Mouse (Mus musculus) liver, embryonic 11.5 days (tissue): ENCODE measurements around the gene Pacrg. TPM values are rescaled to one million over a fixed set of nuclear protein-coding genes. Genes with fewer than 3 reads are reported as not detected.

Experiments
- ATAC-seq: fragments of 200-750 bp; cut with Nextera tagmentation; replicated peaks from 2 replicates; pipeline ENCODE4 v1.8.0; 2017; ENCODE audit warnings: moderate number of reproducible peaks, mild to moderate bottlenecking, moderate TSS enrichment, moderate library complexity; ENCODE audit not compliant: low FRiP score
- DNase-seq: peaks from one replicate; pipeline ENCODE4 v3.0.0-alpha.2; 2017; ENCODE audit warnings: low spot score
- H3K27ac ChIP-seq: fragments of 300-500 bp; sonication (generic); 2 replicates; pipeline ENCODE4 v1.5.1; 2014; ENCODE audit warnings: mild to moderate bottlenecking, low read depth, low read length, control low read depth
- H3K27me3 ChIP-seq: fragments of 300-500 bp; sonication (generic); replicated peaks from 2 replicates; pipeline ENCODE4 v1.6.1; 2014; ENCODE audit warnings: low read length, mixed read lengths; ENCODE audit not compliant: control insufficient read depth, insufficient read depth
- H3K36me3 ChIP-seq: fragments of 300-500 bp; sonication (generic); 2 replicates; pipeline ENCODE4 v1.6.1; 2014; ENCODE audit warnings: mild to moderate bottlenecking, low read length, moderate library complexity, mixed read lengths; ENCODE audit not compliant: control insufficient read depth, insufficient read depth
- H3K4me1 ChIP-seq: fragments of 300-500 bp; sonication (generic); replicated peaks from 2 replicates; pipeline ENCODE4 v1.6.1; 2014; ENCODE audit warnings: low read length, mixed read lengths; ENCODE audit not compliant: control insufficient read depth, insufficient read depth
- H3K4me2 ChIP-seq: fragments of 300-500 bp; sonication (generic); 2 replicates; pipeline ENCODE4 v1.6.1; 2014; ENCODE audit warnings: mild to moderate bottlenecking, control low read depth, moderate library complexity
- H3K4me3 ChIP-seq: fragments of 300-500 bp; sonication (generic); 2 replicates; pipeline ENCODE4 v1.5.1; 2014; ENCODE audit warnings: low read depth, low read length, control low read depth
- H3K9ac ChIP-seq: fragments of 300-500 bp; sonication (generic); 2 replicates; pipeline ENCODE4 v1.6.1; 2014; ENCODE audit warnings: low read depth, low read length, control low read depth
- H3K9me3 ChIP-seq: fragments of 300-500 bp; sonication (generic); 2 replicates; pipeline ENCODE4 v1.6.1; 2016; ENCODE audit warnings: low read length, inconsistent platforms, mixed read lengths; ENCODE audit not compliant: control insufficient read depth
- WGBS: fragments of 180-500 bp; shearing (Covaris S2); extraction: QIAGEN DNeasy Blood & Tissue Kit; methylation state at CpG from one replicate; pipeline ENCODE4 v1.1.7; 2014; 5-methylcytosine and 5-hydroxymethylcytosine counted together
- polyA plus RNA-seq: library from polyadenylated mRNA; unstranded; fragments of >200 nt; fragmentation: Nextera tagmentation; extraction: Ambion mirVana; gene quantifications from 2 replicates; pipeline ENCODE4 v1.2.1, GENCODE M21; 2014

Gene Pacrg
- polyA plus RNA-seq, 1 experiment from 2014 or later = 0.41 TPM

DNA sequence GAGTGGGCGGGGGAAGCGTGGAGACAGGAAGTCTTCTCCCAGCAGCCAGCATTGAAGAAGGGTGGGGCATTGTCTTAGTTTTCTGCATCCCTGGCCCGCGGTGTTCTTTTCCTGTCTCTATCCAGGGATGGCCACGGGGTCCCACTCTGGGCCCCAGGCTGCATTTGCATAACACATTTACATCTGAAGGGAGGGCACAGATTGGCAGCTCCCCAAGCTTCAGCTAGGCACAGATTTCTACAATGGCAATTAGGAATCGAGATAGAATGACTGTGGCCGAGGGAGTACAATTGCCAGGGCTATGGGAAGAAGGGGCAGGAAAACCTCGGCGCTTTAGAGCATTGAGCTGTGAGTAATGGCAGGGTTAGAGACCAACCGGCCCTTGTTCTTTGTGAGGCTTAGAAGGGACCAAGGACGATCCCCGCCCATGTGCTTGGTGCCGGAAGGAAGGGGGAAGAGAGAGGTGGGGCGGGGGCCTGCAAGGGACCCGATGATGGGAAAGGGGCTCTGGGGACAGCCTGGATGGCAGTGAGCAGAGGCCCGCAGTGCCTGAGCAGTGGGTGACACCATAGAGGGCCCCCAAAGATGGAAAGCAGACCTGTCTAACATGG lies 398.5 kb downstream of the Pacrg start:
- no peaks in the 10 kb centered on the region for H3K9me3 ChIP-seq
- H3K27ac ChIP-seq = no peak overlapping the region
- no peaks in the 10 kb centered on the region for H3K27me3 ChIP-seq
- H3K36me3 ChIP-seq = no peaks in the 10 kb centered on the region
- H3K4me1 ChIP-seq = no peaks in the 10 kb centered on the region
- 48% methylated on average over 16 of the region's 16 CpGs for WGBS
- ATAC-seq (no peak), DNase-seq (peak; percentile 22)
- H3K9ac ChIP-seq = no peak overlapping the region
- no peak overlapping the region for H3K4me2 ChIP-seq
- no peak overlapping the region for H3K4me3 ChIP-seq

- H3K27me3 ChIP-seq = no peaks in the 10 kb centered on the region
- H3K4me1 ChIP-seq = no peaks in the 10 kb centered on the region
- H3K9me3 ChIP-seq = no peaks in the 10 kb centered on the region
- H3K4me3 ChIP-seq = no peak overlapping the region
- no peak overlapping the region for H3K4me2 ChIP-seq
- H3K27ac ChIP-seq = no peak overlapping the region
- no peak for ATAC-seq
- H3K36me3 ChIP-seq = no peaks in the 10 kb centered on the region
- no peak overlapping the region for H3K9ac ChIP-seq
- DNase-seq = no peak
- 75% methylated on average over 3 of the region's 3 CpGs for WGBS
Observed at GRCm38 (mm10) chr17:10440961-10441360, 399.1 kb downstream of the Pacrg start.

DNA sequence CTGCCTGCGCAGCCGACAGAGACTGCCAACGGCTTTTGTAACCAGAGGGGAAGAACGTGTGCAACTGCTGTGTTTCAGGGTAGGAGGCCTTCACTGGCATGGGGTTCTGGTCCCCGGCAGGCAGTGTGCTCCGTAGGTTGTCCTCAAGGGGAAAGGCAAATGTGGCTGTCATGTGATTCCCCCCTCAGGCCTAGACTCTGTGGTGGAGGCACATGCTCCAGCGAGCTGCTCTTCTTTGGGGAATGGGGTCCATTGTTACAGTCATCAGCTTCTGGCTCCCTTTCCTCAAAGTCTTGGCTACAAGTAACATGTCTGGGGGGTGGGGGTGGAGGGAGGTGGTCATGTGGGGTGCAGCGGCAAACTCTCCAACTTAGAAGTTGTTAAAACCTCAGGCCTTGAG lies 400.3 kb downstream of the Pacrg start:
- Histone ChIP-seq H3K36me3 (no peaks in the 10 kb centered on the region), H3K4me3 (no peak overlapping the region), H3K9me3 (no peaks in the 10 kb centered on the region), H3K27ac (no peak overlapping the region), H3K4me1 (no peaks in the 10 kb centered on the region), H3K4me2 (no peak overlapping the region), H3K9ac (no peak overlapping the region), H3K27me3 (no peaks in the 10 kb centered on the region)
- WGBS = 73% methylated on average over 8 of the region's 8 CpGs
- ATAC-seq = no peak
- DNase-seq = peak; percentile 26

DNA sequence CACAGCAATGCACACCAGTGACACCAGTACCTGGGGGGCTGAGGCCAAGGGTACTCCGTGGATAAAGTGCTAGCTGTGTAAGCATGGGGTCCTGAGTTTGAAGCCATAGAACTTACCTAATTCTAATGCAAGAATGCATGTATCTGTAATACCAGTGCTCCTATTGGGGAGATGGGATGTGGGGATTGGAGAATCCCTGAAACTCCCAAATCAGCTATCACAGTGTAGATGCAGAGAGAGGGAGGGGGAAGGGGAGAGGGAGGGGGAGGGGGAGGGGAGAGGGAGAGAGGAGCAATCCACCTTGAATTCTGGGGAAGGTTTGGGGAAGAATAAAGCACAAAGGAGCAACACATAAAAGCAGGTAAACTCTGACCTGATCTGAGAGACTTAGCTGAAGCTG lies 405.2 kb downstream of the Pacrg start:
- Histone ChIP-seq H3K27ac (no peak overlapping the region), H3K27me3 (no peaks in the 10 kb centered on the region), H3K4me2 (no peak overlapping the region), H3K9ac (no peak overlapping the region), H3K9me3 (no peaks in the 10 kb centered on the region), H3K4me1 (no peaks in the 10 kb centered on the region), H3K36me3 (no peaks in the 10 kb centered on the region), H3K4me3 (no peak overlapping the region)
- WGBS = 32% methylated on average over 1 of the region's 1 CpGs
- no peak for DNase-seq
- ATAC-seq = no peak

DNA sequence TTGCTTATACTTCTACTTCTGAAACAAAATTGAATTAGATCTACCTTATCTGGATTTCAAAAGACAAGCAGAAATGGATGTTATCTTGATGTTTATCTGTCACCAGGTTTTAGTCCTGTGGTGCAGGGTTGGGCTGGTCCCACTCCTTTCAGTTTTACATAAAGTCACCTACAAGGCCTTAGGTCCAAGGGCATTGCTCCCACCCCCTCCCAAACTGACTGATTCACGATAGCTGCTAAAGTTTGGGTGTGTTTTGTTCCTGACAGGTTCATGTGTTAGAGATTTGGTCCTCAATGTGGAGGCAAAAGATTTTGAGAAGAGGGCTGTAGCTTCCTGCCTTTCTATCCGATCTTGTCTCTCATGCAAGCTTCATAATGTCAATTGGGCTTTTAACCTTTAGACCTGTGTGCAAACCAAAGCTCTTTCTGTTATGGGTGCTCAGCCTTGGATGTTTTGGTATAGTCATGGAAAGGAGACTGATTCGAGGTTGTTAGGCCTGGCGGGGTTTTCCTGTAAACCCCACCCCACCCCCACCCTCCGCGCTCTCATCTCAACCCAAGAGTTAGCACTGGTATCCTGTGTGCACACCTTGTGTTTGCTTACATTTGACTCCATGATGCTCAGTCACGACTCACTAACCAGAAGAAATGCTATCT lies 407.5 kb downstream of the Pacrg start:
- ATAC-seq = no peak
- Histone ChIP-seq H3K4me2 (no peak overlapping the region), H3K4me1 (no peaks in the 10 kb centered on the region), H3K9me3 (no peaks in the 10 kb centered on the region), H3K4me3 (no peak overlapping the region), H3K27ac (no peak overlapping the region), H3K9ac (no peak overlapping the region), H3K27me3 (no peaks in the 10 kb centered on the region), H3K36me3 (no peaks in the 10 kb centered on the region)
- peak; percentile 2 for DNase-seq
- 82% methylated on average over 7 of the region's 7 CpGs for WGBS

GRCm38 (mm10) chr17:10431849-10432524 lies 408.1 kb downstream of the Pacrg start:
- Histone ChIP-seq H3K4me2 (no peak overlapping the region), H3K4me3 (no peak overlapping the region), H3K36me3 (no peaks in the 10 kb centered on the region), H3K4me1 (no peaks in the 10 kb centered on the region), H3K27ac (no peak overlapping the region), H3K9me3 (no peaks in the 10 kb centered on the region), H3K27me3 (no peaks in the 10 kb centered on the region), H3K9ac (no peak overlapping the region)
- no peak for ATAC-seq
- WGBS = 73% methylated on average over 6 of the region's 6 CpGs
- DNase-seq = no peak

DNA sequence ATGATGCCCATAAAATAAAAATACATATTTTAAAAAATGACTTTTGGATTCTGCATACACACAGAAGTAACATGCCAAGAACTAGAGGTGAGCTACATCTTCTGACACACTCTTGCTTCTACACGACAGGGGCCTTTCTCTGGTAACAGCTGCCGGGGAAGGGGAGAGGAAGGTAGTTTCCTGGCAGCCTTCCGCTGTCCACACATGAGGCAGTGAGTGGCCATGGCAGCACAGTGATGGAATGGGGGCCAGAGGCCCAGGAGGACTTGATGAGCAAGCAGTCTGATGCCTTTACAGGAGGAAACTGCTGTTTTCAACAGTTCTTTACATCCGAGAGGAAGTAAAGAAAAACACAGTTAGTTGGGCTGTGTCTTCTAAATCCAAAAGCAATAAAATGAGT lies 409.3 kb downstream of the Pacrg start:
- ATAC-seq (no peak), DNase-seq (no peak)
- Histone ChIP-seq H3K36me3 (no peaks in the 10 kb centered on the region), H3K9ac (no peak overlapping the region), H3K4me3 (no peak overlapping the region), H3K27ac (no peak overlapping the region), H3K9me3 (no peaks in the 10 kb centered on the region), H3K4me2 (no peak overlapping the region), H3K4me1 (0 out of 2 replicates have a peak, but pooled peaks cover under 1% of the 10 kb centered on the region), H3K27me3 (no peaks in the 10 kb centered on the region)
- 59% methylated on average over 4 of the region's 4 CpGs for WGBS

- no peaks in the 10 kb centered on the region for H3K9me3 ChIP-seq
- H3K4me3 ChIP-seq = no peak overlapping the region
- ATAC-seq (no peak), DNase-seq (no peak)
- H3K4me2 ChIP-seq = no peak overlapping the region
- 0 out of 2 replicates have a peak, but pooled peaks cover 2% of the 10 kb centered on the region for H3K4me1 ChIP-seq
- H3K27me3 ChIP-seq = no peaks in the 10 kb centered on the region
- WGBS = 85% methylated on average over 11 of the region's 11 CpGs
- H3K9ac ChIP-seq = no peak overlapping the region
- H3K27ac ChIP-seq = no peak overlapping the region
- no peaks in the 10 kb centered on the region for H3K36me3 ChIP-seq
Observed at GRCm38 (mm10) chr17:10429406-10429805, 410.7 kb downstream of the Pacrg start.
